Comparison of ENCODE assay signal across 9 mouse cellular contexts in genomic region chr6:39574951-39575350, GRCm38 (mm10). TPM values are rescaled to one million over a fixed set of nuclear protein-coding genes. Genes with fewer than 3 reads are reported as not detected.
DNase-seq lines count a peak whose midpoint lies in the region; ATAC-seq and TF ChIP-seq lines count a peak whose summit lies in the region.
"Had no signal": no experiment of that assay in that cellular context is flagged by ENCODE, and none has a peak within 500 bp of the region (broad histone marks: within the 10 kb centered on the region; RNA-seq: fewer than 3 reads in every experiment).

No protein-coding gene starts in this region.

- H3K27ac ChIP-seq in kidney, embryonic 14.5 days (ENCODE audit: low read depth, low read length): no peak overlapping the region
- H3K27ac ChIP-seq in cortical plate, adult 2 months (ENCODE audit: insufficient read depth, low read length): no peak overlapping the region
- H3K27ac ChIP-seq in hindbrain, embryonic 15.5 days (replicated peaks): peak overlapping the region; percentile 96
- peak overlapping the region; percentile 97 for H3K27ac ChIP-seq in midbrain, embryonic 15.5 days

- peak overlapping the region; percentile 85 for H3K4me2 ChIP-seq in kidney, embryonic 14.5 days (replicated peaks; ENCODE audit: low read depth, low read length)
- H3K4me2 ChIP-seq in hindbrain, embryonic 15.5 days: peak overlapping the region; percentile 77
- peak overlapping the region; percentile 93 for H3K4me2 ChIP-seq in midbrain, embryonic 15.5 days

- H3K36me3 ChIP-seq in kidney, embryonic 14.5 days (ENCODE audit: control insufficient read depth, insufficient read depth, low read length): peaks cover 9% of the 10 kb centered on the region; the same call in 1 of the 2 replicates
- peaks cover 35% of the 10 kb centered on the region for H3K36me3 ChIP-seq in hindbrain, embryonic 15.5 days
- peaks cover 18% of the 10 kb centered on the region; the same call in 1 of the 2 replicates for H3K36me3 ChIP-seq in midbrain, embryonic 15.5 days (replicated peaks)

- no peak for TF ChIP-seq POLR2A in cortical plate, adult 2 months (IDR thresholded peaks at IDR 0.05; ENCODE audit: extremely low read depth, insufficient read depth, low read length)

- H3K9me3 ChIP-seq in kidney, embryonic 14.5 days (ENCODE audit: control insufficient read depth, low read length): no peaks in the 10 kb centered on the region
- H3K9me3 ChIP-seq in hindbrain, embryonic 15.5 days: no peaks in the 10 kb centered on the region
- no peaks in the 10 kb centered on the region for H3K9me3 ChIP-seq in midbrain, embryonic 15.5 days

- peaks cover 9% of the 10 kb centered on the region for H3K4me1 ChIP-seq in kidney, embryonic 14.5 days (ENCODE audit: control insufficient read depth, insufficient read depth, low read length)
- peaks cover 7% of the 10 kb centered on the region for H3K4me1 ChIP-seq in cortical plate, adult 2 months (ENCODE audit: control insufficient read depth, insufficient read depth, low read length)
- peaks cover 17% of the 10 kb centered on the region for H3K4me1 ChIP-seq in hindbrain, embryonic 15.5 days (replicated peaks)
- peaks cover 15% of the 10 kb centered on the region for H3K4me1 ChIP-seq in midbrain, embryonic 15.5 days

- 71% methylated on average over 7 of the region's 7 CpGs for WGBS in kidney, embryonic 14.5 days
- 72% methylated on average over 7 of the region's 7 CpGs for WGBS in hindbrain, embryonic 15.5 days
- 75% methylated on average over 7 of the region's 7 CpGs for WGBS in midbrain, embryonic 15.5 days

- no peak for ATAC-seq in kidney, embryonic 14.5 days (ENCODE audit: low FRiP score, low TSS enrichment)
- no peak for ATAC-seq in hindbrain, embryonic 15.5 days (ENCODE audit: low FRiP score, low read depth)
- no peak for ATAC-seq in midbrain, embryonic 15.5 days (replicated peaks)

- no peak for DNase-seq in kidney, adult 9 months
- DNase-seq in retina, embryonic 14.5 days (ENCODE audit: low spot score): no peak
- DNase-seq in cerebellum, postnatal 14 days: no peak
- DNase-seq in natural killer cell, adult 2 months (ENCODE audit: low spot score in 2 of 2): no peak
- DNase-seq: gastrocnemius, postnatal 14 days had no signal

- TF ChIP-seq CTCF in cortical plate, adult 2 months (IDR thresholded peaks at IDR 0.05; ENCODE audit: extremely low read depth, insufficient read depth, low read length): no peak

- peak overlapping the region; percentile 83; the same call in 1 of the 2 replicates for H3K4me3 ChIP-seq in kidney, embryonic 14.5 days (ENCODE audit: low read length)
- peak overlapping the region; percentile 85 for H3K4me3 ChIP-seq in cortical plate, adult 2 months (ENCODE audit: insufficient read depth, low read length)
- peak overlapping the region; percentile 81 for H3K4me3 ChIP-seq in hindbrain, embryonic 15.5 days
- peak overlapping the region; percentile 83 for H3K4me3 ChIP-seq in midbrain, embryonic 15.5 days

- H3K9ac ChIP-seq in kidney, embryonic 14.5 days (ENCODE audit: low read depth, low read length): peak overlapping the region; percentile 83; the same call in 1 of the 2 replicates
- peak overlapping the region; percentile 89 for H3K9ac ChIP-seq in hindbrain, embryonic 15.5 days
- H3K9ac ChIP-seq in midbrain, embryonic 15.5 days: peak overlapping the region; percentile 90

- H3K27me3 ChIP-seq in kidney, embryonic 14.5 days (ENCODE audit: control insufficient read depth, insufficient read depth, low read length): no peaks in the 10 kb centered on the region
- H3K27me3 ChIP-seq in hindbrain, embryonic 15.5 days: no peaks in the 10 kb centered on the region
- H3K27me3 ChIP-seq in midbrain, embryonic 15.5 days (replicated peaks): no peaks in the 10 kb centered on the region

RNA-seq across cellular contexts. Expression of gene Adck2, which starts 1.3 kb away (rescaled TPM):
- 13.8 and 24.4 TPM in 2 replicates for polyA plus RNA-seq in kidney, embryonic 14.5 days (2014; fragmentation: Nextera tagmentation; extraction: Ambion mirVana)
- 26.2 and 26.4 TPM in 2 replicates for polyA plus RNA-seq in cortical plate, adult 2 months (2012; rRNA removed)
- polyA plus RNA-seq in hindbrain, embryonic 15.5 days (2015; fragmentation: Nextera tagmentation; extraction: Ambion mirVana): 41.3 and 47.1 TPM in 2 replicates
- polyA plus RNA-seq in midbrain, embryonic 15.5 days (2015; fragmentation: Nextera tagmentation; extraction: Ambion mirVana): 46.3 and 53.6 TPM in 2 replicates

RNA-seq across cellular contexts. Expression of gene Gm42420, which starts 10.6 kb away (rescaled TPM):
- polyA plus RNA-seq in kidney, embryonic 14.5 days (2014; fragmentation: Nextera tagmentation; extraction: Ambion mirVana): 2.1 TPM in 1 of 2 replicates, not detected in the other
- polyA plus RNA-seq in cortical plate, adult 2 months (2012; rRNA removed): 0.81 and 1.9 TPM in 2 replicates
- 0.59 and 3.5 TPM in 2 replicates for polyA plus RNA-seq in hindbrain, embryonic 15.5 days (2015; fragmentation: Nextera tagmentation; extraction: Ambion mirVana)
- polyA plus RNA-seq in midbrain, embryonic 15.5 days (2015; fragmentation: Nextera tagmentation; extraction: Ambion mirVana): 0.88 and 2.6 TPM in 2 replicates

RNA-seq across cellular contexts. Expression of gene Dennd2a, which starts 17.3 kb away (rescaled TPM):
- polyA plus RNA-seq in kidney, embryonic 14.5 days (2014; fragmentation: Nextera tagmentation; extraction: Ambion mirVana): 23.3 and 31.8 TPM in 2 replicates
- polyA plus RNA-seq in cortical plate, adult 2 months (2012; rRNA removed): 13.1 and 14.0 TPM in 2 replicates
- 18.7 and 25.1 TPM in 2 replicates for polyA plus RNA-seq in hindbrain, embryonic 15.5 days (2015; fragmentation: Nextera tagmentation; extraction: Ambion mirVana)
- 21.0 and 21.2 TPM in 2 replicates for polyA plus RNA-seq in midbrain, embryonic 15.5 days (2015; fragmentation: Nextera tagmentation; extraction: Ambion mirVana)

RNA-seq across cellular contexts. Expression of gene Ndufb2, which starts 17.4 kb away (rescaled TPM):
- 304 and 445 TPM in 2 replicates for polyA plus RNA-seq in kidney, embryonic 14.5 days (2014; fragmentation: Nextera tagmentation; extraction: Ambion mirVana)
- 239 and 266 TPM in 2 replicates for polyA plus RNA-seq in cortical plate, adult 2 months (2012; rRNA removed)
- 499 and 517 TPM in 2 replicates for polyA plus RNA-seq in hindbrain, embryonic 15.5 days (2015; fragmentation: Nextera tagmentation; extraction: Ambion mirVana)
- 389 and 418 TPM in 2 replicates for polyA plus RNA-seq in midbrain, embryonic 15.5 days (2015; fragmentation: Nextera tagmentation; extraction: Ambion mirVana)

Comparison
In these comparisons a context has a peak if more than half of its experiments do, and no peak if none do; other contexts are left out.
1. H3K27ac ChIP-seq: peak in hindbrain, embryonic 15.5 days (single experiment) and midbrain, embryonic 15.5 days (single experiment); none in kidney, embryonic 14.5 days (single experiment) and cortical plate, adult 2 months (single experiment).
2. Peak in every context shown above with its lines, with median percentiles within 50 percentile points of each other: H3K4me2 ChIP-seq, H3K4me3 ChIP-seq and H3K9ac ChIP-seq.